ENCODE assay signal across 13 mouse cellular contexts in genomic region chr11:106640059-106640458, GRCm38 (mm10). TPM values are rescaled to one million over a fixed set of nuclear protein-coding genes. Genes with fewer than 3 reads are reported as not detected.
DNase-seq lines count a peak whose midpoint lies in the region; ATAC-seq and TF ChIP-seq lines count a peak whose summit lies in the region.
"Had no signal": no experiment of that assay in that cellular context is flagged by ENCODE, and none has a peak within 500 bp of the region (broad histone marks: within the 10 kb centered on the region; RNA-seq: fewer than 3 reads in every experiment).

No protein-coding gene starts in this region.

- H3K9ac ChIP-seq in forebrain, embryonic 12.5 days = no peak overlapping the region
- no peak overlapping the region for H3K9ac ChIP-seq in forebrain, postnatal 0 days
- H3K9ac ChIP-seq in kidney, embryonic 15.5 days = no peak overlapping the region
- peak overlapping the region; percentile 65 for H3K9ac ChIP-seq in ES-Bruce4 (ENCODE audit: low read depth, poor library complexity, severe bottlenecking)
- no peak overlapping the region for H3K9ac ChIP-seq in liver, embryonic 15.5 days
- H3K9ac ChIP-seq: hindbrain, embryonic 14.5 days; midbrain, embryonic 13.5 days; neural tube, embryonic 12.5 days had no signal

- no peak for DNase-seq in forebrain, postnatal 0 days
- no peak for DNase-seq in kidney, adult 9 months
- no peak for DNase-seq in right cerebral cortex, postnatal 36 days (ENCODE audit: low spot score in 2 of 2)
- DNase-seq in urinary bladder, adult 18-20 months (ENCODE audit: low spot score in 2 of 2) = no peak
- DNase-seq: gastrocnemius, postnatal 36 days; layer of hippocampus, adult 9-11 months had no signal

- H3K9me3 ChIP-seq in forebrain, embryonic 12.5 days = no peaks in the 10 kb centered on the region
- H3K9me3 ChIP-seq in forebrain, postnatal 0 days (ENCODE audit: low read length) = no peaks in the 10 kb centered on the region
- no peaks in the 10 kb centered on the region for H3K9me3 ChIP-seq in kidney, embryonic 15.5 days (replicated peaks)
- no peaks in the 10 kb centered on the region for H3K9me3 ChIP-seq in ES-Bruce4 (replicated peaks; ENCODE audit: control insufficient read depth, insufficient read depth, low read length, poor library complexity, severe bottlenecking)
- H3K9me3 ChIP-seq in liver, embryonic 15.5 days (replicated peaks) = no peaks in the 10 kb centered on the region
- H3K9me3 ChIP-seq: midbrain, embryonic 13.5 days; neural tube, embryonic 12.5 days had no signal

- TF ChIP-seq EP300 in ES-Bruce4 (IDR thresholded peaks at IDR 0.05; ENCODE audit: insufficient read depth, low read depth, low read length) = no peak

- 0 out of 2 replicates have a peak, but pooled peaks cover 5% of the 10 kb centered on the region for H3K27me3 ChIP-seq in forebrain, embryonic 12.5 days
- H3K27me3 ChIP-seq in forebrain, postnatal 0 days (ENCODE audit: insufficient read depth, low read length) = no peaks in the 10 kb centered on the region
- H3K27me3 ChIP-seq in kidney, embryonic 15.5 days = no peaks in the 10 kb centered on the region
- no peaks in the 10 kb centered on the region for H3K27me3 ChIP-seq in ES-Bruce4 (ENCODE audit: control insufficient read depth, insufficient read depth, low read length, poor library complexity, severe bottlenecking)
- H3K27me3 ChIP-seq in liver, embryonic 15.5 days = no peaks in the 10 kb centered on the region
- H3K27me3 ChIP-seq: midbrain, embryonic 13.5 days had no signal

- WGBS in forebrain, embryonic 12.5 days = 27% methylated on average over 9 of the region's 9 CpGs
- 18% methylated on average over 9 of the region's 9 CpGs for whole genome bisulfite sequencing in forebrain, postnatal 0 days
- 13% methylated on average over 7 of the region's 9 CpGs for WGBS in kidney, embryonic 15.5 days
- WGBS in liver, embryonic 15.5 days (ENCODE audit: insufficient replicate concordance) = 19% methylated on average over 9 of the region's 9 CpGs

- no peaks in the 10 kb centered on the region for H3K36me3 ChIP-seq in forebrain, embryonic 12.5 days (replicated peaks)
- no peaks in the 10 kb centered on the region for H3K36me3 ChIP-seq in forebrain, postnatal 0 days (ENCODE audit: insufficient read depth)
- H3K36me3 ChIP-seq in kidney, embryonic 15.5 days = no peaks in the 10 kb centered on the region
- no peaks in the 10 kb centered on the region for H3K36me3 ChIP-seq in ES-Bruce4 (ENCODE audit: control insufficient read depth, insufficient read depth, low read length, poor library complexity, severe bottlenecking)
- no peaks in the 10 kb centered on the region for H3K36me3 ChIP-seq in liver, embryonic 15.5 days (replicated peaks)
- H3K36me3 ChIP-seq: midbrain, embryonic 13.5 days; neural tube, embryonic 12.5 days had no signal

- no peak overlapping the region for H3K4me3 ChIP-seq in forebrain, embryonic 12.5 days (replicated peaks)
- no peak overlapping the region for H3K4me3 ChIP-seq in forebrain, postnatal 0 days (ENCODE audit: low read depth, low read length)
- H3K4me3 ChIP-seq in kidney, embryonic 15.5 days (replicated peaks) = no peak overlapping the region
- peak overlapping the region; percentile 34 for H3K4me3 ChIP-seq in ES-Bruce4 (ENCODE audit: low read depth, low read length)
- H3K4me3 ChIP-seq in liver, embryonic 15.5 days (replicated peaks) = no peak overlapping the region
- H3K4me3 ChIP-seq: midbrain, embryonic 13.5 days; neural tube, embryonic 12.5 days had no signal

- ATAC-seq in forebrain, embryonic 12.5 days (ENCODE audit: low FRiP score) = no peak
- ATAC-seq in forebrain, postnatal 0 days = no peak
- 0 out of 2 replicates have a peak, but pooled peaks have one; percentile 22 for ATAC-seq in kidney, embryonic 15.5 days (replicated peaks; ENCODE audit: low FRiP score)
- ATAC-seq in liver, embryonic 15.5 days (ENCODE audit: insufficient read depth) = no peak
- ATAC-seq: midbrain, embryonic 13.5 days had no signal

- peaks cover 28% of the 10 kb centered on the region for H3K4me1 ChIP-seq in forebrain, embryonic 12.5 days
- peaks cover 11% of the 10 kb centered on the region; the same call in 1 of the 2 replicates for H3K4me1 ChIP-seq in forebrain, postnatal 0 days (ENCODE audit: insufficient read depth)
- H3K4me1 ChIP-seq in kidney, embryonic 15.5 days = peaks cover 32% of the 10 kb centered on the region
- H3K4me1 ChIP-seq in ES-Bruce4 (ENCODE audit: control insufficient read depth, insufficient read depth, low read length) = peaks cover 5% of the 10 kb centered on the region
- peaks cover 5% of the 10 kb centered on the region; the same call in 1 of the 2 replicates for H3K4me1 ChIP-seq in liver, embryonic 15.5 days (replicated peaks)

- H3K27ac ChIP-seq in forebrain, embryonic 12.5 days = 0 out of 2 replicates have a peak overlapping the region, but pooled peaks have one; percentile 21
- no peak overlapping the region for H3K27ac ChIP-seq in forebrain, postnatal 0 days (ENCODE audit: low read depth, low read length)
- H3K27ac ChIP-seq in kidney, embryonic 15.5 days = no peak overlapping the region
- H3K27ac ChIP-seq in ES-Bruce4 (ENCODE audit: insufficient read depth, low read length) = peak overlapping the region; percentile 40
- H3K27ac ChIP-seq in liver, embryonic 15.5 days (replicated peaks) = no peak overlapping the region
- H3K27ac ChIP-seq: hindbrain, embryonic 14.5 days; midbrain, embryonic 13.5 days; neural tube, embryonic 12.5 days had no signal

- no peak overlapping the region; the same call in 1 of the 2 replicates for H3K4me2 ChIP-seq in forebrain, embryonic 12.5 days
- no peak overlapping the region for H3K4me2 ChIP-seq in forebrain, postnatal 0 days (ENCODE audit: low read depth)
- H3K4me2 ChIP-seq in kidney, embryonic 15.5 days = 0 out of 2 replicates have a peak overlapping the region, but pooled peaks have one; percentile 14
- peak overlapping the region; percentile 23 for H3K4me2 ChIP-seq in liver, embryonic 15.5 days
- H3K4me2 ChIP-seq: hindbrain, embryonic 14.5 days; midbrain, embryonic 13.5 days; neural tube, embryonic 12.5 days had no signal

- TF ChIP-seq POLR2A in ES-Bruce4 (IDR thresholded peaks at IDR 0.05; ENCODE audit: insufficient read depth, low read length) = no peak

- TF ChIP-seq CTCF in forebrain, postnatal 0 days (IDR thresholded peaks at IDR 0.05; ENCODE audit: low read depth) = no peak
- TF ChIP-seq CTCF in ES-Bruce4 (IDR thresholded peaks at IDR 0.05; ENCODE audit: low read depth, low read length) = no peak

RNA-seq across cellular contexts. Expression of gene Tex2, which starts 26.8 kb away (rescaled TPM):
- 10.5 and 10.7 TPM in 2 replicates for polyA plus RNA-seq in forebrain, embryonic 12.5 days (2016; fragmentation: Nextera tagmentation; extraction: Ambion mirVana)
- 44.7 and 49.3 TPM in 2 replicates for total RNA-seq in forebrain, postnatal 0 days (2014; rRNA removed)
- polyA plus RNA-seq in forebrain, postnatal 0 days (2015; fragmentation: Nextera tagmentation; extraction: Ambion mirVana) = 17.5 and 23.0 TPM in 2 replicates
- 8.5 and 9.3 TPM in 2 replicates for polyA plus RNA-seq in kidney, embryonic 15.5 days (2015; fragmentation: Nextera tagmentation; extraction: Ambion mirVana)
- polyA plus RNA-seq in ES-Bruce4 (2011; ENCODE audit: insufficient read depth, insufficient read length, low read depth, missing spikeins) = 28.8 and 31.3 TPM in 2 replicates
- 9.2 and 10.2 TPM in 2 replicates for polyA plus RNA-seq in liver, embryonic 15.5 days (2015; fragmentation: Nextera tagmentation; extraction: Ambion mirVana)

Comparison
In these comparisons a context has a peak if more than half of its experiments do, and no peak if none do; other contexts are left out.
1. H3K27ac ChIP-seq: peak in forebrain, embryonic 12.5 days (single experiment) and ES-Bruce4 (single experiment); none in forebrain, postnatal 0 days (single experiment), kidney, embryonic 15.5 days (single experiment) and liver, embryonic 15.5 days (single experiment).
2. H3K4me2 ChIP-seq: peak in kidney, embryonic 15.5 days (single experiment) and liver, embryonic 15.5 days (single experiment); none in forebrain, embryonic 12.5 days (single experiment) and forebrain, postnatal 0 days (single experiment).